Comparison of ENCODE assay signal across 8 mouse cellular contexts in genomic region chr13:75797369-75798141, GRCm38 (mm10). TPM values are rescaled to one million over a fixed set of nuclear protein-coding genes. Genes with fewer than 3 reads are reported as not detected.
DNase-seq lines count a peak whose midpoint lies in the region; ATAC-seq and TF ChIP-seq lines count a peak whose summit lies in the region.

No protein-coding gene starts in this region.

- in situ Hi-C loops in CH12.LX (cut with MboI; ENCODE audit: low pct_ligation_motif_present, low pct_unique_long_range_greater_than_20kb, low sequenced_read_pairs): loop anchor here (5.0 to 10.0 kb wide), 4 partner anchors 55 to 570 kb away; no protein-coding TSS in a partner anchor

- dilution Hi-C loops in CH12.LX (cut with MboI; ENCODE audit: extremely low pct_ligation_motif_present, extremely low pct_unique_long_range_greater_than_20kb, low sequenced_read_pairs): no loop called here

- H3K27ac ChIP-seq in CH12.LX (ENCODE audit: insufficient read depth, low read depth): peak overlapping the region; percentile 87
- H3K27ac ChIP-seq in forebrain, embryonic 12.5 days: no peak overlapping the region
- H3K27ac ChIP-seq in liver, postnatal 0 days (ENCODE audit: low read depth): peak overlapping the region; percentile 90
- no peak overlapping the region for H3K27ac ChIP-seq in neural tube, embryonic 14.5 days (ENCODE audit: low read depth, low read length)

- no peaks in the 10 kb centered on the region for H3K9me3 ChIP-seq in CH12.LX (replicated peaks; ENCODE audit: low read length)
- H3K9me3 ChIP-seq in forebrain, embryonic 12.5 days: no peaks in the 10 kb centered on the region
- H3K9me3 ChIP-seq in liver, postnatal 0 days (ENCODE audit: low read length): no peaks in the 10 kb centered on the region
- H3K9me3 ChIP-seq in neural tube, embryonic 14.5 days (ENCODE audit: control insufficient read depth, low read length): no peaks in the 10 kb centered on the region

- peak; percentile 98 for DNase-seq in CH12.LX (ENCODE audit: extremely low read depth)
- peak; percentile 88 for DNase-seq in c-Kit-positive CD71-positive TER-119-negative erythroid progenitor cells, embryonic 14.5 days (ENCODE audit: low read depth)
- DNase-seq in heart, postnatal 10 days: peak; percentile 94 to 97
- peak; percentile 88 for DNase-seq in large intestine, adult 2 months (ENCODE audit: low read depth, low spot score)
- peak; percentile 94 for DNase-seq in liver, postnatal 0 days
- DNase-seq in testis, postnatal 10 days (ENCODE audit: low spot score): peak; percentile 93

- peak; percentile 95 to 97 for TF ChIP-seq CTCF in CH12.LX (conservative IDR thresholded peaks at IDR 0.05 in 1 of 2, IDR thresholded peaks at IDR 0.05 in 1 of 2; ENCODE audit: low read depth in 2 of 2, low read length in 2 of 2)
- TF ChIP-seq CTCF in liver, postnatal 0 days (IDR thresholded peaks at IDR 0.05; ENCODE audit: low read depth): peak; percentile 100

- no peaks in the 10 kb centered on the region for H3K27me3 ChIP-seq in CH12.LX (replicated peaks)
- no peaks in the 10 kb centered on the region for H3K27me3 ChIP-seq in forebrain, embryonic 12.5 days
- H3K27me3 ChIP-seq in liver, postnatal 0 days (ENCODE audit: insufficient read depth, low read length): no peaks in the 10 kb centered on the region
- H3K27me3 ChIP-seq in neural tube, embryonic 14.5 days (ENCODE audit: control insufficient read depth, insufficient read depth, low read length): no peaks in the 10 kb centered on the region

- peaks cover 35 to 71% of the 10 kb centered on the region in 2 experiments for H3K4me1 ChIP-seq in CH12.LX (ENCODE audit: control insufficient read depth in 1 of 2, insufficient read depth in 2 of 2)
- peaks cover 3% of the 10 kb centered on the region; the same call in 1 of the 2 replicates for H3K4me1 ChIP-seq in forebrain, embryonic 12.5 days
- H3K4me1 ChIP-seq in liver, postnatal 0 days (ENCODE audit: insufficient read depth): peaks cover 9% of the 10 kb centered on the region; the same call in 1 of the 2 replicates
- H3K4me1 ChIP-seq in neural tube, embryonic 14.5 days (ENCODE audit: control insufficient read depth, insufficient read depth, low read length): no peaks in the 10 kb centered on the region

- peak; percentile 44; the same call in 1 of the 2 replicates for TF ChIP-seq EP300 in CH12.LX (IDR thresholded peaks at IDR 0.05; ENCODE audit: low read length)
- TF ChIP-seq EP300 in liver, postnatal 0 days (IDR thresholded peaks at IDR 0.05; ENCODE audit: low read depth): peak; percentile 22; the same call in 1 of the 2 replicates

- H3K79me2 ChIP-seq in CH12.LX (replicated peaks; ENCODE audit: control insufficient read depth, extremely low read depth, insufficient read depth, poor library complexity, severe bottlenecking): no peaks in the 10 kb centered on the region; the same call in 1 of the 2 replicates

- peak; percentile 80 for TF ChIP-seq POLR2A in CH12.LX (IDR thresholded peaks at IDR 0.05; ENCODE audit: low read depth, low read length)

- intact Hi-C loops in heart, postnatal 10 days (cut with DNase I): loop anchor here (1.0 to 5.0 kb wide), 3 partner anchors 80 to 937 kb away; no protein-coding TSS in a partner anchor

- ATAC-seq in forebrain, embryonic 12.5 days (ENCODE audit: low FRiP score): peak; percentile 96
- peak; percentile 91 for ATAC-seq in liver, postnatal 0 days
- ATAC-seq in neural tube, embryonic 14.5 days (ENCODE audit: low read depth): peak; percentile 99

- H3K4me3 ChIP-seq in CH12.LX (replicated peaks in 1 of 3; ENCODE audit: low read depth in 2 of 3, low read length in 2 of 3, poor library complexity in 1 of 3): peak overlapping the region; percentile 13 to 55 (median 52)
- 0 out of 2 replicates have a peak overlapping the region, but pooled peaks have one; percentile 12 for H3K4me3 ChIP-seq in forebrain, embryonic 12.5 days (replicated peaks)
- peak overlapping the region; percentile 20; the same call in 1 of the 2 replicates for H3K4me3 ChIP-seq in liver, postnatal 0 days (ENCODE audit: low read depth, low read length)
- H3K4me3 ChIP-seq in neural tube, embryonic 14.5 days (ENCODE audit: low read depth, low read length): no peak overlapping the region

- no peak; the same call in none of the 2 replicates for TF ChIP-seq RAD21 in CH12.LX (IDR thresholded peaks at IDR 0.05; ENCODE audit: low read depth, low read length)

- peak overlapping the region; percentile 65 for H3K9ac ChIP-seq in CH12.LX (ENCODE audit: insufficient read depth, low read depth)
- H3K9ac ChIP-seq in forebrain, embryonic 12.5 days: no peak overlapping the region
- 0 out of 2 replicates have a peak overlapping the region, but pooled peaks have one; percentile 0 for H3K9ac ChIP-seq in liver, postnatal 0 days (replicated peaks)
- H3K9ac ChIP-seq in neural tube, embryonic 14.5 days (replicated peaks; ENCODE audit: low read depth, low read length): no peak overlapping the region

- H3K4me2 ChIP-seq in CH12.LX (ENCODE audit: insufficient read depth, low read depth, poor library complexity, severe bottlenecking): peak overlapping the region; percentile 80
- H3K4me2 ChIP-seq in forebrain, embryonic 12.5 days: peak overlapping the region; percentile 51
- peak overlapping the region; percentile 56 for H3K4me2 ChIP-seq in liver, postnatal 0 days (ENCODE audit: low read depth, low read length)
- peak overlapping the region; percentile 32 for H3K4me2 ChIP-seq in neural tube, embryonic 14.5 days (ENCODE audit: low read depth, low read length)

- 39% methylated on average over 18 of the region's 18 CpGs for WGBS in forebrain, embryonic 12.5 days
- WGBS in large intestine, adult 2 months: 16% methylated on average over 18 of the region's 18 CpGs
- WGBS in liver, postnatal 0 days (ENCODE audit: insufficient replicate concordance): 12% methylated on average over 18 of the region's 18 CpGs
- 32% methylated on average over 18 of the region's 18 CpGs for WGBS in neural tube, embryonic 14.5 days

- H3K36me3 ChIP-seq in CH12.LX (replicated peaks in 1 of 2; ENCODE audit: control insufficient read depth in 1 of 2, insufficient read depth in 1 of 2, low read length in 1 of 2): no peaks in the 10 kb centered on the region
- no peaks in the 10 kb centered on the region for H3K36me3 ChIP-seq in forebrain, embryonic 12.5 days (replicated peaks)
- H3K36me3 ChIP-seq in liver, postnatal 0 days (replicated peaks; ENCODE audit: insufficient read depth, low read length): no peaks in the 10 kb centered on the region
- no peaks in the 10 kb centered on the region for H3K36me3 ChIP-seq in neural tube, embryonic 14.5 days (ENCODE audit: control insufficient read depth, insufficient read depth, low read length)

TF ChIP-seq in CH12.LX, 34 proteins besides CTCF, POLR2A, EP300 and RAD21 (continues in another document):
- TF ChIP-seq UBTF (IDR thresholded peaks at IDR 0.05; ENCODE audit: low read depth, low read length): no peak
- peak; percentile 61 for TF ChIP-seq NRF1 (IDR thresholded peaks at IDR 0.05; ENCODE audit: low read depth, low read length)
- peak; percentile 83 for TF ChIP-seq MYC (IDR thresholded peaks at IDR 0.05; ENCODE audit: low read depth, low read length)
- TF ChIP-seq MEF2A (IDR thresholded peaks at IDR 0.05; ENCODE audit: borderline replicate concordance, low read depth, low read length): peak; percentile 75
- TF ChIP-seq MXI1 (IDR thresholded peaks at IDR 0.05; ENCODE audit: low read depth, low read length): no peak; the same call in 1 of the 2 replicates
- peak; percentile 40; the same call in 1 of the 2 replicates for TF ChIP-seq ZMIZ1 (IDR thresholded peaks at IDR 0.05; ENCODE audit: low read depth, low read length)
- peak; percentile 85 for TF ChIP-seq MAZ (IDR thresholded peaks at IDR 0.05; ENCODE audit: low read depth, low read length)
- peak; percentile 91 for TF ChIP-seq TCF12 (IDR thresholded peaks at IDR 0.05; ENCODE audit: low read depth, low read length)
- no peak; the same call in 1 of the 2 replicates for TF ChIP-seq ZNF384 (IDR thresholded peaks at IDR 0.05; ENCODE audit: low read depth, low read length)
- TF ChIP-seq USF1 (IDR thresholded peaks at IDR 0.05; ENCODE audit: low read depth, low read length): no peak
- peak; percentile 84 for TF ChIP-seq GABPA (IDR thresholded peaks at IDR 0.05; ENCODE audit: insufficient replicate concordance, low read depth, low read length)
- TF ChIP-seq IRF4 (IDR thresholded peaks at IDR 0.05; ENCODE audit: low read depth, low read length): peak; percentile 92
- TF ChIP-seq ELF1 (IDR thresholded peaks at IDR 0.05; ENCODE audit: low read depth, low read length): peak; percentile 98
- TF ChIP-seq RCOR1 (conservative IDR thresholded peaks at IDR 0.05; ENCODE audit: low read depth, low read length): no peak; the same call in 1 of the 2 replicates
- TF ChIP-seq NELFE (IDR thresholded peaks at IDR 0.05; ENCODE audit: low read depth, low read length): peak; percentile 45; the same call in 1 of the 2 replicates
- TF ChIP-seq MAFK (IDR thresholded peaks at IDR 0.05; ENCODE audit: insufficient replicate concordance, low read length): peak; percentile 94
- TF ChIP-seq TBP (conservative IDR thresholded peaks at IDR 0.05; ENCODE audit: low read depth, low read length): peak; percentile 83
- no peak for TF ChIP-seq E2F4 (IDR thresholded peaks at IDR 0.05; ENCODE audit: insufficient replicate concordance, low read depth, low read length)
- peak; percentile 99 for TF ChIP-seq SMC3 (IDR thresholded peaks at IDR 0.05; ENCODE audit: low read depth, low read length)
- no peak for TF ChIP-seq PAX5 (IDR thresholded peaks at IDR 0.05; ENCODE audit: low read length)
- peak; percentile 81 for TF ChIP-seq JUN (IDR thresholded peaks at IDR 0.05; ENCODE audit: insufficient read depth, low read depth, low read length)
- no peak for TF ChIP-seq USF2 (conservative IDR thresholded peaks at IDR 0.05; ENCODE audit: low read depth, low read length)
- TF ChIP-seq POLR2AphosphoS2 (IDR thresholded peaks at IDR 0.05; ENCODE audit: low read depth, low read length): no peak; the same call in 1 of the 2 replicates
- TF ChIP-seq MAX (IDR thresholded peaks at IDR 0.05; ENCODE audit: low read length): peak; percentile 86; the same call in 1 of the 2 replicates
- peak; percentile 97 for TF ChIP-seq ETS1 (conservative IDR thresholded peaks at IDR 0.05; ENCODE audit: low read depth, low read length)
- peak; percentile 93 for TF ChIP-seq SIN3A (IDR thresholded peaks at IDR 0.05; ENCODE audit: low read length)

RNA-seq across cellular contexts. Expression of gene Glrx, which starts 42.1 kb away (rescaled TPM):
- total RNA-seq in CH12.LX (2012; rRNA removed): 21.2 and 26.2 TPM in 2 replicates
- 62.8 and 65.5 TPM in 2 replicates for total RNA-seq in CH12.LX (2014; rRNA removed)
- polyA plus RNA-seq in CH12.LX (2012; ENCODE audit: insufficient read length, low read depth): 48.0 and 53.3 TPM in 2 replicates
- 24.3 and 27.8 TPM in 2 replicates for polyA plus RNA-seq in forebrain, embryonic 12.5 days (2016; fragmentation: Nextera tagmentation; extraction: Ambion mirVana)
- 10 to 100 TPM; 63.7 TPM for total RNA-seq in heart, postnatal 10 days (2021)
- polyA plus RNA-seq in large intestine, adult 2 months (2012; rRNA removed): 243 and 525 TPM in 2 replicates
- 114 and 116 TPM in 2 replicates for polyA plus RNA-seq in liver, postnatal 0 days (2015; fragmentation: Nextera tagmentation; extraction: Ambion mirVana)
- 71.9 and 81.8 TPM in 2 replicates for polyA plus RNA-seq in neural tube, embryonic 14.5 days (2014; fragmentation: Nextera tagmentation; extraction: Ambion mirVana)

Comparison
In these comparisons a context has a peak if more than half of its experiments do, and no peak if none do; other contexts are left out.
1. H3K27ac ChIP-seq: peak in CH12.LX (single experiment) and liver, postnatal 0 days (single experiment); none in forebrain, embryonic 12.5 days (single experiment) and neural tube, embryonic 14.5 days (single experiment).
2. H3K9ac ChIP-seq: peak in CH12.LX (single experiment) and liver, postnatal 0 days (single experiment); none in forebrain, embryonic 12.5 days (single experiment) and neural tube, embryonic 14.5 days (single experiment).
3. Peak in every context shown above with its lines, with median percentiles within 50 percentile points of each other: DNase-seq, H3K4me2 ChIP-seq and ATAC-seq.